10 mouse cellular contexts compared by ENCODE assay signal in genomic region chr11:117248734-117249248, GRCm38 (mm10). TPM values are rescaled to one million over a fixed set of nuclear protein-coding genes. Genes with fewer than 3 reads are reported as not detected.
DNase-seq lines count a peak whose midpoint lies in the region; ATAC-seq and TF ChIP-seq lines count a peak whose summit lies in the region.
"Had no signal": no experiment of that assay in that cellular context is flagged by ENCODE, and none has a peak within 500 bp of the region (broad histone marks: within the 10 kb centered on the region; RNA-seq: fewer than 3 reads in every experiment).

No protein-coding gene starts in this region.

- peak overlapping the region; percentile 46; the same call in 1 of the 2 replicates for H3K27ac ChIP-seq in lung, embryonic 14.5 days (ENCODE audit: low read depth)
- H3K27ac ChIP-seq in heart, embryonic 16.5 days (ENCODE audit: low read length) = peak overlapping the region; percentile 54
- peak overlapping the region; percentile 76 for H3K27ac ChIP-seq in midbrain, postnatal 0 days (ENCODE audit: low read depth, low read length)

- peaks cover 19% of the 10 kb centered on the region for H3K4me1 ChIP-seq in lung, embryonic 14.5 days (ENCODE audit: insufficient read depth)
- peaks cover 20% of the 10 kb centered on the region for H3K4me1 ChIP-seq in heart, embryonic 16.5 days (ENCODE audit: control insufficient read depth, insufficient read depth, low read length)
- H3K4me1 ChIP-seq in midbrain, postnatal 0 days (ENCODE audit: insufficient read depth, low read length) = peaks cover 17% of the 10 kb centered on the region

- H3K36me3 ChIP-seq in lung, embryonic 14.5 days (ENCODE audit: insufficient read depth) = no peaks in the 10 kb centered on the region
- no peaks in the 10 kb centered on the region for H3K36me3 ChIP-seq in heart, embryonic 16.5 days (ENCODE audit: control insufficient read depth, insufficient read depth)
- no peaks in the 10 kb centered on the region for H3K36me3 ChIP-seq in midbrain, postnatal 0 days (ENCODE audit: insufficient read depth, low read length)

- H3K4me2 ChIP-seq in lung, embryonic 14.5 days = no peak overlapping the region
- no peak overlapping the region for H3K4me2 ChIP-seq in heart, embryonic 16.5 days (ENCODE audit: low read depth, low read length)
- no peak overlapping the region for H3K4me2 ChIP-seq in midbrain, postnatal 0 days (ENCODE audit: low read depth, low read length, poor library complexity, severe bottlenecking)

- no peak for TF ChIP-seq CTCF in lung, embryonic 14.5 days (IDR thresholded peaks at IDR 0.05; ENCODE audit: low read depth)
- TF ChIP-seq CTCF in midbrain, postnatal 0 days (IDR thresholded peaks at IDR 0.05) = no peak

- no peaks in the 10 kb centered on the region for H3K9me3 ChIP-seq in lung, embryonic 14.5 days (ENCODE audit: low read depth, low read length)
- H3K9me3 ChIP-seq in heart, embryonic 16.5 days (replicated peaks; ENCODE audit: control insufficient read depth, low read length) = no peaks in the 10 kb centered on the region
- H3K9me3 ChIP-seq in midbrain, postnatal 0 days (ENCODE audit: low read length) = no peaks in the 10 kb centered on the region

- WGBS in lung, embryonic 14.5 days = 23% methylated on average over 11 of the region's 11 CpGs
- WGBS in heart, embryonic 16.5 days = 40% methylated on average over 11 of the region's 11 CpGs
- 17% methylated on average over 11 of the region's 11 CpGs for WGBS in midbrain, postnatal 0 days

- no peaks in the 10 kb centered on the region for H3K27me3 ChIP-seq in lung, embryonic 14.5 days (ENCODE audit: insufficient read depth, low read length)
- H3K27me3 ChIP-seq in heart, embryonic 16.5 days (ENCODE audit: control insufficient read depth, insufficient read depth, low read length) = no peaks in the 10 kb centered on the region
- no peaks in the 10 kb centered on the region for H3K27me3 ChIP-seq in midbrain, postnatal 0 days (ENCODE audit: insufficient read depth, low read length)

- no peak overlapping the region for H3K9ac ChIP-seq in lung, embryonic 14.5 days
- H3K9ac ChIP-seq in heart, embryonic 16.5 days (ENCODE audit: low read length) = no peak overlapping the region
- no peak overlapping the region for H3K9ac ChIP-seq in midbrain, postnatal 0 days (replicated peaks; ENCODE audit: low read length, poor library complexity, severe bottlenecking)

- peak; percentile 51 for DNase-seq in embryo, embryonic 11 days
- DNase-seq in embryo, embryonic 9.5 days (ENCODE audit: extremely low spot score) = no peak
- peak; percentile 67 for DNase-seq in lung, embryonic 14.5 days
- no peak for DNase-seq in lung, adult 18-20 months
- DNase-seq in midbrain, postnatal 0 days (ENCODE audit: low spot score) = peak; percentile 79
- no peak for DNase-seq in gastrocnemius, postnatal 10 days
- DNase-seq: B cell, adult 2 months had no signal

- ATAC-seq in lung, embryonic 14.5 days (ENCODE audit: insufficient read depth) = peak; percentile 45
- ATAC-seq in heart, embryonic 16.5 days (replicated peaks; ENCODE audit: extremely low read depth, insufficient read depth, low FRiP score) = peak; percentile 61
- peak; percentile 71 for ATAC-seq in midbrain, postnatal 0 days (ENCODE audit: low FRiP score)
- no peak for ATAC-seq in monocyte, adult 5-6 weeks (replicated peaks; ENCODE audit: insufficient number of reproducible peaks, low FRiP score, low TSS enrichment, poor library complexity, severe bottlenecking)

- H3K4me3 ChIP-seq in lung, embryonic 14.5 days (ENCODE audit: low read depth, low read length) = no peak overlapping the region
- H3K4me3 ChIP-seq in heart, embryonic 16.5 days (ENCODE audit: low read length) = no peak overlapping the region
- H3K4me3 ChIP-seq in midbrain, postnatal 0 days (ENCODE audit: low read depth, low read length) = no peak overlapping the region
- H3K4me3 ChIP-seq: myocyte had no signal

RNA-seq across cellular contexts. Expression of gene Sept9, which starts 49.3 kb away (rescaled TPM):
- polyA plus RNA-seq in lung, embryonic 14.5 days (2014; fragmentation: Nextera tagmentation; extraction: Ambion mirVana) = 133 and 149 TPM in 2 replicates
- 64.3 and 71.0 TPM in 2 replicates for polyA plus RNA-seq in heart, embryonic 16.5 days (2015; fragmentation: Nextera tagmentation; extraction: Ambion mirVana)
- 105 and 108 TPM in 2 replicates for total RNA-seq in midbrain, postnatal 0 days (2014; rRNA removed)
- polyA plus RNA-seq in midbrain, postnatal 0 days (2015; fragmentation: Nextera tagmentation; extraction: Ambion mirVana) = 95.3 and 100 TPM in 2 replicates
- total RNA-seq in monocyte, adult 5-6 weeks (2017) = 257 to 323 TPM (median 271 TPM) in 3 replicates
- 10 to 100 TPM; 40.1 to 51.9 TPM for total RNA-seq in gastrocnemius, postnatal 10 days (2021)

Comparison
In these comparisons a context has a peak if more than half of its experiments do, and no peak if none do; other contexts are left out.
1. DNase-seq: peak in embryo, embryonic 11 days (single experiment), lung, embryonic 14.5 days (single experiment) and midbrain, postnatal 0 days (single experiment); none in embryo, embryonic 9.5 days (single experiment), lung, adult 18-20 months (0 of 2) and gastrocnemius, postnatal 10 days (single experiment).
2. Peak in every context shown above with its lines, with median percentiles within 50 percentile points of each other: H3K27ac ChIP-seq.